Mouse (Mus musculus) limb, embryonic 12.5 days (tissue): ENCODE results near the gene Tmpo. TPM values are rescaled to one million over a fixed set of nuclear protein-coding genes. Genes with fewer than 3 reads are reported as not detected.
A peak's percentile ranks its signal among the peaks of the same experiment; 100 is the strongest.

Experiments
- ATAC-seq: fragments of 200-750 bp; cut with Nextera tagmentation; 2 replicates; pipeline ENCODE4 v1.8.0; 2017; ENCODE audit warnings: low read depth, moderate TSS enrichment; ENCODE audit not compliant: insufficient number of reproducible peaks, insufficient read depth, low FRiP score, low TSS enrichment
- H3K27ac ChIP-seq: fragments of 300-500 bp; sonication (generic); 2 replicates; pipeline ENCODE4 v1.5.1; 2016; ENCODE audit warnings: mild to moderate bottlenecking, moderate library complexity
- H3K27me3 ChIP-seq: fragments of 300-500 bp; sonication (generic); 2 replicates; pipeline ENCODE4 v1.6.1; 2016; ENCODE audit warnings: mild to moderate bottlenecking, moderate library complexity
- H3K36me3 ChIP-seq: fragments of 300-500 bp; sonication (generic); 2 replicates; pipeline ENCODE4 v1.6.1; 2016; ENCODE audit warnings: mild to moderate bottlenecking, moderate library complexity
- H3K4me1 ChIP-seq: fragments of 300-500 bp; sonication (generic); replicated peaks from 2 replicates; pipeline ENCODE4 v1.6.1; 2016
- H3K4me2 ChIP-seq: fragments of 300-500 bp; sonication (generic); 2 replicates; pipeline ENCODE4 v1.6.1; 2016; ENCODE audit warnings: mild to moderate bottlenecking, moderate library complexity
- H3K4me3 ChIP-seq: fragments of 300-500 bp; sonication (generic); replicated peaks from 2 replicates; pipeline ENCODE4 v1.5.1; 2016; ENCODE audit warnings: mild to moderate bottlenecking
- H3K9ac ChIP-seq: fragments of 300-500 bp; sonication (generic); replicated peaks from 2 replicates; pipeline ENCODE4 v1.6.1; 2016; ENCODE audit warnings: mild to moderate bottlenecking, moderate library complexity
- H3K9me3 ChIP-seq: fragments of 300-500 bp; sonication (generic); 2 replicates; pipeline ENCODE4 v1.6.1; 2016; ENCODE audit warnings: mild to moderate bottlenecking, moderate library complexity
- WGBS: fragments of 180-500 bp; shearing (Covaris S2); methylation state at CpG from one replicate; pipeline ENCODE4 v1.1.7; 2016; 5-methylcytosine and 5-hydroxymethylcytosine counted together
- polyA plus RNA-seq: library from polyadenylated mRNA; unstranded; fragments of >200 nt; fragmentation: Nextera tagmentation; extraction: Ambion mirVana; gene quantifications from 2 replicates; pipeline ENCODE4 v1.2.1, GENCODE M21; 2016

Gene Tmpo
- polyA plus RNA-seq, 1 experiment from 2014 or later, result 444 TPM

GRCm38 (mm10) chr10:91130792-91131191 lies 50.3 kb downstream of the Tmpo start:
- no peak for ATAC-seq
- no peak overlapping the region for H3K4me2 ChIP-seq
- no peaks in the 10 kb centered on the region for H3K4me1 ChIP-seq
- 87% methylated on average over 3 of the region's 3 CpGs for whole genome bisulfite sequencing
- H3K36me3 ChIP-seq, result no peaks in the 10 kb centered on the region
- H3K27me3 ChIP-seq, result no peaks in the 10 kb centered on the region
- no peak overlapping the region for H3K4me3 ChIP-seq
- H3K9ac ChIP-seq, result no peak overlapping the region
- H3K9me3 ChIP-seq, result no peaks in the 10 kb centered on the region
- no peak overlapping the region for H3K27ac ChIP-seq

GRCm38 (mm10) chr10:91128551-91129160 lies 52.5 kb downstream of the Tmpo start:
- Histone ChIP-seq H3K9ac (no peak overlapping the region), H3K9me3 (no peaks in the 10 kb centered on the region), H3K36me3 (no peaks in the 10 kb centered on the region), H3K27me3 (no peaks in the 10 kb centered on the region), H3K4me2 (no peak overlapping the region), H3K4me1 (no peaks in the 10 kb centered on the region), H3K27ac (no peak overlapping the region), H3K4me3 (no peak overlapping the region)
- 84% methylated on average over 1 of the region's 1 CpGs for WGBS
- ATAC-seq, result no peak

- no peak for ATAC-seq
- H3K36me3 ChIP-seq, result no peaks in the 10 kb centered on the region
- WGBS, result 78% methylated on average over 2 of the region's 2 CpGs
Measured at GRCm38 (mm10) chr10:91127395-91127794, 53.7 kb downstream of the Tmpo start.

GRCm38 (mm10) chr10:91126618-91127355 lies 54.3 kb downstream of the Tmpo start:
- Histone ChIP-seq H3K36me3 (peaks cover 4% of the 10 kb centered on the region), H3K4me1 (peaks cover 15% of the 10 kb centered on the region), H3K9me3 (no peaks in the 10 kb centered on the region), H3K27me3 (no peaks in the 10 kb centered on the region), H3K27ac (no peak overlapping the region), H3K9ac (no peak overlapping the region), H3K4me2 (no peak overlapping the region), H3K4me3 (no peak overlapping the region)
- ATAC-seq, result no peak
- 79% methylated on average over 10 of the region's 10 CpGs for WGBS

More at GRCm38 (mm10) chr10:91127395-91127794, 53.7 kb downstream of the Tmpo start:
- Histone ChIP-seq H3K4me2 (no peak overlapping the region), H3K27ac (no peak overlapping the region), H3K9me3 (no peaks in the 10 kb centered on the region), H3K4me1 (peaks cover 9% of the 10 kb centered on the region), H3K4me3 (no peak overlapping the region), H3K27me3 (no peaks in the 10 kb centered on the region), H3K9ac (no peak overlapping the region)

- Histone ChIP-seq H3K9ac (peak within 1 kb of the TSS; percentile 96), H3K27ac (peak within 1 kb of the TSS; percentile 87), H3K27me3 (no peaks in the 10 kb centered on the region), H3K9me3 (no peaks in the 10 kb centered on the region), H3K4me3 (peak within 1 kb of the TSS; percentile 99), H3K4me2 (peak within 1 kb of the TSS; percentile 91), H3K4me1 (peaks cover 16% of the 10 kb centered on the region), H3K36me3 (peaks cover 29% of the 10 kb centered on the region)
- 13% methylated on average over 59 of the region's 59 CpGs for WGBS
- ATAC-seq, result peak; percentile 99
Measured at GRCm38 (mm10) chr10:91123828-91124822, 57.0 kb downstream of the Tmpo start, which contains the start of gene Slc25a3. Slc25a3 (minus strand) TSS chr10:91124059.

GRCm38 (mm10) chr10:91123281-91123827 lies 57.8 kb downstream of the Tmpo start:
- Histone ChIP-seq H3K27ac (peak overlapping the region; percentile 87), H3K4me1 (peaks cover 16% of the 10 kb centered on the region), H3K4me2 (peak overlapping the region; percentile 91), H3K27me3 (no peaks in the 10 kb centered on the region), H3K4me3 (peak overlapping the region; percentile 99), H3K9ac (peak overlapping the region; percentile 96), H3K36me3 (peaks cover 36% of the 10 kb centered on the region), H3K9me3 (no peaks in the 10 kb centered on the region)
- peak; percentile 66 for ATAC-seq
- WGBS, result under 1% methylated on average over 44 of the region's 44 CpGs

GRCm38 (mm10) chr10:91122646-91123045 lies 58.5 kb downstream of the Tmpo start:
- Histone ChIP-seq H3K27ac (no peak overlapping the region), H3K9ac (peak overlapping the region; percentile 96), H3K4me1 (peaks cover 16% of the 10 kb centered on the region), H3K4me3 (peak overlapping the region; percentile 99), H3K36me3 (peaks cover 43% of the 10 kb centered on the region), H3K9me3 (no peaks in the 10 kb centered on the region), H3K27me3 (no peaks in the 10 kb centered on the region), H3K4me2 (peak overlapping the region; percentile 91)
- 41% methylated on average over 6 of the region's 6 CpGs for WGBS
- no peak for ATAC-seq

GRCm38 (mm10) chr10:91116958-91117357 lies 64.2 kb downstream of the Tmpo start:
- Histone ChIP-seq H3K4me1 (peaks cover 2% of the 10 kb centered on the region), H3K9me3 (peaks cover 5% of the 10 kb centered on the region; the same call in 1 of the 2 replicates), H3K4me3 (no peak overlapping the region), H3K36me3 (peaks cover 92% of the 10 kb centered on the region), H3K4me2 (no peak overlapping the region), H3K27me3 (no peaks in the 10 kb centered on the region), H3K27ac (no peak overlapping the region), H3K9ac (no peak overlapping the region)
- WGBS, result 93% methylated on average over 12 of the region's 12 CpGs
- no peak for ATAC-seq

GRCm38 (mm10) chr10:91109841-91110240 lies 71.3 kb downstream of the Tmpo start:
- ATAC-seq, result no peak
- Histone ChIP-seq H3K4me3 (no peak overlapping the region), H3K9ac (no peak overlapping the region), H3K36me3 (peaks cover 25% of the 10 kb centered on the region), H3K4me1 (no peaks in the 10 kb centered on the region), H3K4me2 (no peak overlapping the region), H3K27ac (no peak overlapping the region), H3K9me3 (peaks cover 5% of the 10 kb centered on the region; the same call in 1 of the 2 replicates), H3K27me3 (no peaks in the 10 kb centered on the region)
- 75% methylated on average over 4 of the region's 4 CpGs for WGBS

GRCm38 (mm10) chr10:91105981-91106380 lies 75.1 kb downstream of the Tmpo start:
- WGBS, result 79% methylated on average over 3 of the region's 3 CpGs
- H3K4me1 ChIP-seq, result no peaks in the 10 kb centered on the region
- H3K4me3 ChIP-seq, result no peak overlapping the region
- H3K27ac ChIP-seq, result no peak overlapping the region
- H3K4me2 ChIP-seq, result no peak overlapping the region
- H3K9me3 ChIP-seq, result no peaks in the 10 kb centered on the region; the same call in 1 of the 2 replicates
- H3K36me3 ChIP-seq, result peaks cover 14% of the 10 kb centered on the region
- ATAC-seq, result no peak
- no peak overlapping the region for H3K9ac ChIP-seq
- H3K27me3 ChIP-seq, result no peaks in the 10 kb centered on the region
